Mouse (Mus musculus) monocyte, adult 59 days (primary cell): ENCODE results near the gene Cep83. TPM values are rescaled to one million over a fixed set of nuclear protein-coding genes. Genes with fewer than 3 reads are reported as not detected.

Experiments used
- total RNA-seq, 2 experiments: library from RNA; stranded (reverse); gene quantifications; one replicate each; pipeline ENCODE4 v1.2.4; 2023

Gene Cep83
- total RNA-seq, result 10 to 100 TPM; 23.4 to 26.7 TPM

DNA sequence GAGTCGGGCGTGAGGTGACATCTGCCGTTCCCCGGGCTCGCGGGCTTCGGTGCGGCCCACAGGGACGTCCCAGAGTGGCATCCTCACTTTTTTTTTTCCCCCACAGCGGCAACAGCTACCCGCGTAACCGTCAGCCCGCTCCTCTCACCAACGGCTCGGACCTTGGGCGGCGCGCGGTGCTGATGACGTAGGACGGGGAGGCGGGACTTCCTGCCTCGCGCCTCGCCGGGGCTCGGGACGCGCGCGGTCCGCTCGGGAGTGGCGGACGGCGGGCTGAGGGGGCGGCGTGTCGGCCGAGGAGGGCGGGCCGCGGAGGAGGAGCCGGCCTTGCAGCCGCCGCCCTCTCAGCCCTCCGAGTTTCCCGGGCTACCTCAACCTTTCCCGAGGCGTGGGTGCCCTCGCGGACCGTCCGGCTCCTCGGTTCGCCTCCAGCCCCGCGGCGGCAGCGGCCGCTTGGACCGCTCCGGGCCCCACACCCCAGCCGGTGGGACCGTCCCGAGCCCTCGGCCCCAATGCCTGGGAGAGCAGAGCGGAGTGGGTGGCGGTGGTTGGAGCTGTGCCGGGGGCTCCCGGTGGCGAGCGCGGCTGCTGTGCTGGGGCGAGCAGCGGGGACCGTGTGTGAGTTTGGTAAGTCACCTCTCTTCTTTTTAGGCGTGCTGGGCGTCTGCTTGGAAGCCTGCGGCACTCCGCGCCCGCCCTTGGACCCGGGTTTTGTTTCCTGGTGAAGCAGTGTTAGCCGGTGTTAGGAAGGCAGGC, at the start of gene Cep83:
Cep83 (plus strand) TSS at position 235 of the 756 bp plus-strand sequence.

